Mouse (Mus musculus): ENCODE results near the gene Rtkn2.

DNA sequence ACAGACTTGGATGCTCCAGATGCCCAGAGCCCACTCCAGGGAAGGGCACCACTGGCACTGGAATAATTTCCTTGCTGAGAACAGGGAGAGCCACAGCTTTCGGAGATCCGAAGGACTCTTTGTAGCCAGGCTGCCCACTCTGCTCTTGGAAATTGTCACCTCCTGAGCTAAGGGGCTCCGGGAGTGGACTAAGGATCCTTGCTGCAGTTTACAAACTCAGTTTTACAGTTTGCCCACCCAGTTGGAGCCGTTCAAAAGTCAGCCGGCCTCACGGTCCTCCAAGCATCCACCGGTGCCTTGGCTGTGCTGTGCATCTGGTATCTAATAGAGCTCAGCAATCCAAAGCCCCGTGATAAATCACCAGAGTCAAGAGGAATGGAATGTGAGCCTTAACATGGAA is 121.1 kb downstream of the Rtkn2 start:
- no peak for TF ChIP-seq POLR2AphosphoS2 (IDR thresholded peaks at IDR 0.05; ENCODE audit: insufficient read length, low read depth)
- TF ChIP-seq E2F4 (IDR thresholded peaks at IDR 0.05; ENCODE audit: insufficient read depth), result no peak
- TF ChIP-seq CEBPB (IDR thresholded peaks at IDR 0.05; ENCODE audit: insufficient read depth, poor library complexity, severe bottlenecking), result no peak
- no peak for TF ChIP-seq USF1 (IDR thresholded peaks at IDR 0.05; ENCODE audit: low read depth)
- no peak for TF ChIP-seq TCF12 (IDR thresholded peaks at IDR 0.05; ENCODE audit: insufficient read depth, poor library complexity, severe bottlenecking)
- no peak for TF ChIP-seq MYOD1 (IDR thresholded peaks at IDR 0.05; ENCODE audit: control insufficient read depth in 1 of 3, insufficient read length in 2 of 3, low read depth in 2 of 3)
- TF ChIP-seq POLR2A (IDR thresholded peaks at IDR 0.05; ENCODE audit: insufficient read length, low read depth), result no peak
- TF ChIP-seq REST (IDR thresholded peaks at IDR 0.05; ENCODE audit: insufficient read depth, insufficient read length), result no peak
- no peak for TF ChIP-seq MYOG (IDR thresholded peaks at IDR 0.05; ENCODE audit: control insufficient read depth in 1 of 3, insufficient read depth in 1 of 3, insufficient read length in 2 of 3, low read depth in 2 of 3)
- TF ChIP-seq SRF (IDR thresholded peaks at IDR 0.05; ENCODE audit: control insufficient read depth, insufficient read length, low read depth), result no peak
- TF ChIP-seq MAX (IDR thresholded peaks at IDR 0.05; ENCODE audit: low read depth), result no peak
- no peak for TF ChIP-seq TCF3 (IDR thresholded peaks at IDR 0.05; ENCODE audit: insufficient read length, low read depth)
